Mouse (Mus musculus) bone marrow, adult 2 months (tissue): Measurements from ENCODE around the gene Tsc22d1.

ENCODE experiments used
- CTCF ChIP-seq: fragments of 200-500 bp; IDR thresholded peaks from 2 replicates; pipeline ENCODE4 v1.5.1; 2011; ENCODE audit warnings: low read length, control low read depth; ENCODE audit not compliant: control insufficient read depth, insufficient read depth
- POLR2A ChIP-seq: fragments of 200-500 bp; IDR thresholded peaks from 2 replicates; pipeline ENCODE4 v1.6.1; 2011; ENCODE audit warnings: low read depth, mild to moderate bottlenecking, control low read depth, low read length, borderline replicate concordance; ENCODE audit not compliant: control insufficient read depth

- no peak for TF ChIP-seq POLR2A
- TF ChIP-seq CTCF, result no peak
Measured at GRCm38 (mm10) chr14:76523344-76523743, 108.6 kb downstream of the Tsc22d1 start.
